Mouse (Mus musculus) heart, postnatal 0 days (tissue): ENCODE data around the gene Slc4a3.

ENCODE experiments used
- CTCF ChIP-seq: IDR thresholded peaks from 2 replicates; pipeline ENCODE4 v1.5.1; 2016; ENCODE audit warnings: antibody characterized with exemption, control low read depth, low read depth
- EP300 ChIP-seq: IDR thresholded peaks from 2 replicates; pipeline ENCODE4 v1.6.1; 2016; ENCODE audit warnings: antibody characterized with exemption, low read depth

DNA sequence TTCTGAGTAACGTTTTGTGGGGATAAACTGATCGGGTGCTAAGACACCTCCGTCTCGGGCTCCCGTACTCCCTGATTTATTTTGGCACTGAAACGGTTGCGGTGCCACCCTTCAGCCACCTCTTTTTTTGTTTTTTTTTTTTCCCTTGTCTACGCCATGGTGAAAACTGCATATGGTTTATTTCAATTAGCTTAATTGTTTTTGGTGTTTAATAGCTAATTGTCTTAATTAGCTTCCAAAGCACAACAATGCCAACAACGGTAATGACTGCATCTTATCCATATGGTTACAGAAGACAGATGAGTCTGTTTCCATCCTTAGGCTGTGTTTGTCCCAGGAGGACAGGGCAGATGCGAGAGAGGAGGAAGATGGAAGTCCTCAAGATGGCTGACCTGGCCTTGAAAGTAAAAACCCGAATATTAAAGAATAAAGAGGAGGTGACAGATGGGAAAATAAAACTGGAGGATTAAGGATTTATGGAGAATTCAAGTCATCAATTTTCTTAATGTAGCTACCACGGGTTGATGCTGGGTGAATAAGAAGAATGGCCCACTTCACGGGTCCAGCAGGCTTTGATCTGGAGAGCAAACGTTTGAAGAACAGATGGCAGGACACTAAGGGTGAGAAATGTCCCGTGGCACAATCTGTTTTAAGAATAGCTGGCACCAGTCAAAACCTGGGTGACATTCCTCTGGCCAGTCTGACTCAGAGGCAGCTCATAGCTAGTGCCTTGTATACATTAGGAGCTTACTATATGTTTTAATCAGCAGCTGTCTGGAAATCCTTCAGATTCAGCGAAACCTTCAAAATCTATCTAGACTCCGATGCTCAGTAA, 28.6 kb downstream of the Slc4a3 start:
- TF ChIP-seq CTCF (no peak), EP300 (no peak)
